Mouse (Mus musculus) megakaryocyte, embryonic 14.5 days (primary cell): Measurements from ENCODE around the gene Calcb.

ENCODE experiments used
- FLI1 ChIP-seq: IDR thresholded peaks from 2 replicates; pipeline ENCODE4 v1.6.1; 2012; ENCODE audit warnings: low read length, inconsistent platforms, mixed read lengths
- GATA1 ChIP-seq: IDR thresholded peaks from 3 replicates; pipeline ENCODE4 v1.6.1; 2012; ENCODE audit warnings: mixed read lengths, low read length, inconsistent platforms, borderline replicate concordance

- no peak for TF ChIP-seq GATA1
- TF ChIP-seq FLI1 = no peak
Observed at GRCm38 (mm10) chr7:114766523-114766922, 48.1 kb downstream of the Calcb start.
